Mouse (Mus musculus) retina, postnatal 1 day (tissue): ENCODE results near the gene Tmem144.

Experiments used
- DNase-seq: peaks from one replicate; pipeline ENCODE4 v3.0.0-alpha.2; 2012

The Tmem144 gene

DNA sequence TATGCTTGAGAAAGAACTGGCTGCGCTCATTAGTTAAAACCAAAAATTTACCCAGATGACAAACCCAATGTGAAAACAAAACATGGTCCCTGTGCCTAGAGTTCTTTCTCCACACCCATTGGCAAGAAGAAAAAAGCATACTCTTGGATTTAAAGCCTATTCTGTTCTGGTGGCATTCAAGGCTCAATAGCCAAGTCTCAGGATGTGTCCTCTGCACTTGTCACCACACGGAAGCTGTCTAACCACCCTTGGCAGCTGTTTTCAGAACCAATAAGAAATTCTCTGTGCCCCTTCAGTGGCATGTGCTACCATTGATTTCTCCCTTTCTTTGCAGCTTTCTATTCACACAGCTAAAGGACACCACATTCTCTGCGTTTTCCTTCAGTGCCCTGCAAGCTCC is 5.6 kb upstream of the Tmem144 start:
- no peak for DNase-seq

DNA sequence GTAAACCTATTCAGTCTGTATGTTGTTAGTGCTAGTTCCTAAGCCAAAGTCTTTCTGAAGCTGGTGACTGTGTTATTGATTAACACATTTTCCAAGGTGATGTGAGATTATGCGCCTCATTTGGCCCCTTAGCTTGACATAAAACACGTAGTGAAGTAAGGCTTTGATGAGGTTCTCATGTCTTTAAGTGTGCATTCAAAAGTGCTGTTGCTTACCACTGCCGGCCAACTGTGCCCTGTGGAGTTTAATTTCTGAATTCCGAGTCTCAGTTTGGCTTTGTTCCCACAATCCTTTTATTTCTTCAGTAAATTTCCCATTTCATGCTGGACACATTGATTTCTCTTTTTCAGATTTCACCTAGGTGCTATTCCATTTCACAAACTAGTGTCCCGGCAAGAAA is 5.2 kb upstream of the Tmem144 start:
- DNase-seq = no peak

DNA sequence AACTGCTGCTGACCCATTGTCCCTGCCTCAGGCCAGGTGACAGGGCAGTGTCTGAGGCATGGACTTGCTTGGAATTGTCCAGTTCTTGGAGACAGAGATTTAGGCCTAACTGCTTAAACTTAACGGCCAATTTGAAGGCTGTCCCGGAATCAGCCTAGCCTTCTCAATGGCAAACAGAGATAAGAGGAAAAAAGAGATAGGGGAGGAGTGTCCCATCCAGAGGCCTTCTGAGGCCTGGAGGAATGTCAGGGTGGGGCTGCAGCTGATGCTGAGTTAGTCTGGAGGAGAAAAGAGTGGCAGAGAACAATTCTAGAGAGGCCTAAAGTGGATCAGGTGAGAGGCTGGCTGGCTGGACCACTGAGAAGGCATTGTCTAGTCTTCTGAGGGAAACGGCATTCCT is 465 bp downstream of the Tmem144 start:
- no peak for DNase-seq

DNA sequence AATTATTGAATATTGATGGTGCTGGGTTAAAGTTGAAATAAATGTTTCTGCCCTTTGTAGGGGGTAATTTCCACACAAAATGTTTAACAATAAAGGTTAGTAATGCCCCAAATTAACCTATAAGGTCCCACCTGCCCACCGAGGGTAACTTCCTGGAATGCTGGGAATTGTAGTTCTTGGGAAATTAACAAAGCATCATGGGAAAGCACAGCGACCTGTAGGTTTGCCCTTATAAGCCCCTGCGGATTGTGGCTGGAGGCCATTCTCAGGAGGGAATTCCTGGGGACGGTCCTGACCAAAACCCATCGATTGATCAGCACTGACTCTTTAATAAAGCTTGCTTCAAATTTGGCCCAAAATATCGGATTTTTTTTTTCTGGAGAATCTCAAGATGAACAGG is 1.9 kb downstream of the Tmem144 start:
- DNase-seq = no peak

DNA sequence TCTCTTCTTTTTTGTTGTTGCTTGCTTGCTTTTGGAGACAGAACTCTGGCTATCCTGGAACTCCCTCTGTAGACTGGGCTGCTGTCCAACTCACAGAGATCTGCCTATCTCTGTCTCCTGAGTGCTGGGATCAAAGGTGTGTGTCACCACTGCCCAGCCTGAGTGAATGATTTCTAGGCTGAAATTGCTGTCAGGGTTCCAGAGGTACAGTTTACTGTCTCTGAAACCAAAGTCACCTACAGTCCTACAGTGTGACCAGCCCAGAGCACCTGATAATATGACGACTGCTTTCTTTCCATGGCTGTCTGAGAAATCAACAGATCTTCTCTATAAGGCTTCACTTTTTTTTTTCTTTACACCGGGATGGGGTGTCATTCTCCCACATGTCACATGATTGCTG is 3.0 kb downstream of the Tmem144 start:
- no peak for DNase-seq

DNA sequence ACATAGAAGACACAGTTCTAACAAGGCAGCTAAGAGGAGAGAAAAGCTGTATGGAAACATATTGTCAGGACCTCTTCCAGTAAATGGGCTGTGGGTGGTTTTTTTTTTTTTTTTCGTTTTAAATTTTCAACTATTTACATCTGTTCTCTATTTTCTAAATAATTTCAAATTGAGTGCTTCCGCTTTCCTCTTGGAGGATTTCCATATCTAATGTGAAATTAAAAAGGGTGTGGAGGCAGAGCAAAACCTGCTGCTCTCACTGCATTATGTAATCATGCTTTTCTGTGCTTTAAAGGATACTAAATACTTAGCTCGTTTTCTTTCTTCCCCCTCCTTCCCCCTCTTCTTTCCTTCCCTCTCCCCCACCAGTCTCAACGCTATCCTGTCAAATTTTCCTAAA is 3.7 kb downstream of the Tmem144 start:
- no peak for DNase-seq

DNA sequence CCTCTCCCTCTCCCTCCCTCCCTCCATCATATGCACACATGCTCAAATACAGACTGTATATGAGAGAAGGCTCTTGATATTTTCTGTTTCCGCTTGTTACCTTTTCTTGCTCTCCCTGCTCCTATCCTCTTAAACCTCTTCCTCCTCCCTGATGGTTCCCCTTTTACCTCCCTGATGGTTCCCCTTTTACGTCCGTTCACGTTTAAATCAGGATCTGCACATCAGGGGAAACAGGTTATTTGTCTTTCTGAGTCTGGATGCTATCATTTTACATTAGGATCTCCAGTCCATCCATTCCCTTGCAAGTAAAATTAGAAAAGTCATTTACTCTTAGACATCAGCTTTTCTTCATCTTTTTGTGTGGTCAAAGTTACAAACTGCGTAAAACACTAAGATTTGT is 5.9 kb downstream of the Tmem144 start:
- DNase-seq = no peak

DNA sequence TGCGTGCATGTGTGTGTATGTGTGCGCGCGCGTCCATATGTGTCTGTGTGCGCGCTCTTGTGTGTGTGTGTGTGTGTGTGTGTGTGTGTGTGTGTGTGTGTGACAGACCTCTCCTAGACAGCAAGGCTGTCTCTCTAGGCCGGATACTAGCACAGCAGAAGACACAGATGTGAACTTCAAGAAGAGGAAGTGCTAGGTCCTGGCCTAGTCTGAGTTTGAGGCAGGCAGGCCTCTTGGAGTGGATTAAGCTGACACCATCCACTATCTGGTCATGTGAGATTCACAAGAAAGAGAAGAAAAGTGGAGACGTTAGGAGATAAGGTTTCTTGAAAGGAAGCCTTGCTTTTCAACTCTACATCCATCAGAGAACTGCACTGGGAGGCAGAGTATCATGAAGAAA is 8.6 kb downstream of the Tmem144 start:
- DNase-seq = no peak

DNA sequence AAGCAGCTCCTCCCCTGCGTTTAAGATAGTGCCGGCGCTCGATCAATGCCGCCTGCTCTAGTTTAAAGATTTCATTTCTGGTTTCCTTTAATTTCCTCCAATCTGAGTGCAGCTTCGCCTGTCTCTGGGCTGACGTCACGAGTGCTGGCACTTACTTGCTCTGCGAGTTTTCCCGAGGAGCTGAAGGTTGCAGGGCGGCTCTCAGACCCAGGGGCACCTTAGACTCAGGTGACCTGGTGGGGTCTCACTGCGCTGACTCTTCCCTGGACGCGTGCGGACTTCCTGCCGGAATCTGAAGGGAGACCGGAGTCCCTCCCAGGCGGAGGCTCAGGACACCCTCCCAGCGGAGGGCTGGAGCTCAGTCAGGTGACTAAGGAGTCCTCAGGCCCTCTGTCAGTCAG is 10.0 kb downstream of the Tmem144 start:
- DNase-seq = peak; percentile 74

DNA sequence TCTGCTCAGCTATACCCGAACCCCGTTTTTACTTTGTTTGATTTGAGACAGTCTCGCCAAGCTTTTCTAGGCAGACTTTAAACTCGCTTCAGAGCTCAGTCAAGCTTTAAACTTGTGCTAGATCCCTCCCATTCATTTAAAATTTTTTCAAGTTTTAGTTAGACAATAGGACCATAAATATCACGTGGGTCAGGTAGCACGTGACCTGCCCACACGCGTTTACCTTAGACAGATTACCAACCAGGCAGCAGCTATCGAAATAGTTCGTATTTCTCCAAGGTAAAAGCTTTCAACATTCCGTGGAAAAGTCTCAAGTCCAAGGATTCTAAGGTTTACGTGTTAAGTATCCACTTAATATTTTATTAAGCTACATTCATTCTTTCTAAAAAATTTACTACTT is 10.4 kb downstream of the Tmem144 start:
- DNase-seq = peak; percentile 81

DNA sequence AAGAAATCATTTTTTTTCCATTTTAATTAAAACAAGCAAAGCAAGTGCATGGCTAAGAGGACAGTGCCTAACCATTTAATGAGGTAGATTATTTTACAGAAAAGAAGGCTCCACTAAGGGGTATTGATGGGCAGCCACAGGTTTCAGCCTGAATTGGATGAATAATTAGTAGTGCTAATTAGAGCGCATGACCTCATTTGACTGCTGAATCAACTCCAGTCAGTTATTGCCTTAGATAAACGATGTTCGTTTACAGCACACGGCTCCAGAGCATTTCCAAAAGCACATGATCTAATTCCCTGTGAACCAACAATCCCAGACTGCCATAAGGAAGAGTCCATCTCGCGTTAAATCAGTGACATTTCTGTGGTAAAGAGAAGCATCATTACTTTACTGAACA is 11.1 kb downstream of the Tmem144 start:
- DNase-seq = peak; percentile 68

DNA sequence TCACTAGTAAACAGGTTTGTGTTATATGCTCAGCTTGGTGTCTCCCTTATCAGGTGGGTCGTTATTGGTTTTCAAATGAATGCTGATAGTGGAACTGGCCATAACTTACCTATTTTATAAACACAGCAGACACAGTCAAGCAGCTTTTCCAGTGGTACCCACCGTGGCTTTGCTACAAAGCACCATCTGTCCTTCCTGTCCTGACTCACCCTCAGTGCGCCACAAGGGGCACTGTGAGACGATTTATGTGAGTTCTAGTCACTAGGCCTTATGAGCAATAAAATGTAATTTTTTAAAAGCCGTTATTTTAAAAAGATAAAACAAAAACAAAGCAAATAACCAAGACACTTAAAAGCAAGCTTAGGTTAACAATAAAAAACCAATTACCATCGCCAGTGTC is 13.8 kb downstream of the Tmem144 start:
- DNase-seq = peak; percentile 56

DNA sequence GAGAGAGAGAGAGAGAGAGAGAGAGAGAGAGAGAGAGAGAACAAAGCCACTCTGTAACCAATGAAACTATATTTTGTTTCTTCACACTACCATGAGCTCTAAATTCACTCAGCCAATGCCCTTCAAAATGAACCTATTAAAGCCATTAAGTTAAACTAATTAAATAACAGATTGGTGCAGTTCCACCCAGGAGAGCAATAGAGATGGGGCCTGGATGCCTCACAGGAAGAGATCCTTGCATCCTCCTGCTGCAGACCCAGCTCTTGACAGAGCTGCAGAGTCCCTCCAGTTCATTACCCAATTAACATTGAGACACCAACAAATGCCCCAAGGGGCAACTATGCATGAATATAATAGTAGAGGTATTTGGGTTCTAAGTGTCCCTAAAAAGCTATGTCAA is 23.3 kb downstream of the Tmem144 start:
- DNase-seq = no peak

DNA sequence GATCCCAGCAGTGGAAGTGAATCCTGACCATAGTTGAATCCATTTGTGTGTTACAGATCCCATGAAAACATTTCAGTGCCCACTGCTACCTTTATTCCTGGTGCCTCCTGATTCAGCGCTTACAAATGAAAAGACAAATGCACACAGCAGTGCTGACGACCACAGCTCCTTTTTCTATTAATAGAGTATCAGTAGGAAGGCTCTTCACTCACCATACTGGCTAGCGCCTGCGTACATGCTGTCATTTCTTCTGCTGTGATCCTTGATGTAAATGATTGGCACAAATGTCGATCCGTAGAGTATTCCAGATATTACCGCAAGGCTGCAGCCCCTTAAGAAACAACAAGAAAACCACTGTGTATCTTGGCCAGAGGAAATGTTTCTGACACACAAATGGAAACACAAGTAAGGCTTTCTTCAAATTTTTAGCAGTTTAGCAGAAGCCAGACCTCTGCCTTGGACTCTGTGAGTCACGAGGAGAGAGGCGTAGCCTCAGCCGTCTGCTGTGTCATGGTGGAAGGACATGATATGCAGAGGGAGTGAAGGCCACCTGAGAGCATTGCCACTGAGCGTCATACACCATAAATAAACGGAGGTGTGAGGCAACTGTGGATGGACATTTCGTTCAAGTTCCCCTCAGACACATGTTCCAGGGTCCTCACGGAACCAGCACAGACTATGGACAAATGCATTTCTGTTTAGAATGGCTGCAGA is 27.3 kb downstream of the Tmem144 start:
- no peak for DNase-seq

DNA sequence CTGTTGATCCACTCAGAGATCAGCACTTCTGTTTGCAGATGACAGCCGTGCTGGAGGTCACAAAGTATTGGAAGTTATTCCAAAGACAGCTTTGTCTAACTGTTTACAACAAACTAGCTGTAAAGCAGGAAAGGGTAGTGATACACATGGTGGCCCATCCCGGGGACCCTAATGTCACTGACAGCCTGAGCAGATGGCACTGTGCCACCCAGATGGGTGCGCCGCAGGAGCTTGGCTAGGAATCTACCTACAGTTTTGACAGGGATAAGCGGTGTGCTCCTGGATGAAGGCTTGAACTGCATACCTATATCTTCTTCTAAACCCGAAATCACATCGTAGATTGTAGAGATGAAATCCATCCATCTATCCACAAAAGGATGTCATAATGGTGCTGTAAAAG is 29.4 kb downstream of the Tmem144 start:
- no peak for DNase-seq

DNA sequence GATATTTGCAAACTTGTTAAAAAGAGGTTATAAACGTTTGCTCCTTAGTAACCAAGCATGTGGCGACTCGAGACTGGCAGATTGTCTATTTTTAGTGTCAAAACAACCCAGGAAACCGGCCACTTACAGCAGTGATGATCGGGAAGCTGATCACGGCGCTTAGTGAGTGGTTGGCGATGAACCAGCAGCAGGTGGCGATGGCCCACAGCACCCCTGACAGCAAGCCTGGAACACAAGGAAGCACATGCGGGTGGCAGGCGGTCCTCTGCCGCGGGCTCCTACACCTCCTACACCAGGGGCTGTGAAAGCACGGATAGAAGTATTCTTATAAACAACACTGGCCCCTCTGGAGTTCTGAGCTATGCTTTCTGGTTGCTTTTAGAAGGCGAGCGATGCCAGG is 31.4 kb downstream of the Tmem144 start:
- no peak for DNase-seq

DNA sequence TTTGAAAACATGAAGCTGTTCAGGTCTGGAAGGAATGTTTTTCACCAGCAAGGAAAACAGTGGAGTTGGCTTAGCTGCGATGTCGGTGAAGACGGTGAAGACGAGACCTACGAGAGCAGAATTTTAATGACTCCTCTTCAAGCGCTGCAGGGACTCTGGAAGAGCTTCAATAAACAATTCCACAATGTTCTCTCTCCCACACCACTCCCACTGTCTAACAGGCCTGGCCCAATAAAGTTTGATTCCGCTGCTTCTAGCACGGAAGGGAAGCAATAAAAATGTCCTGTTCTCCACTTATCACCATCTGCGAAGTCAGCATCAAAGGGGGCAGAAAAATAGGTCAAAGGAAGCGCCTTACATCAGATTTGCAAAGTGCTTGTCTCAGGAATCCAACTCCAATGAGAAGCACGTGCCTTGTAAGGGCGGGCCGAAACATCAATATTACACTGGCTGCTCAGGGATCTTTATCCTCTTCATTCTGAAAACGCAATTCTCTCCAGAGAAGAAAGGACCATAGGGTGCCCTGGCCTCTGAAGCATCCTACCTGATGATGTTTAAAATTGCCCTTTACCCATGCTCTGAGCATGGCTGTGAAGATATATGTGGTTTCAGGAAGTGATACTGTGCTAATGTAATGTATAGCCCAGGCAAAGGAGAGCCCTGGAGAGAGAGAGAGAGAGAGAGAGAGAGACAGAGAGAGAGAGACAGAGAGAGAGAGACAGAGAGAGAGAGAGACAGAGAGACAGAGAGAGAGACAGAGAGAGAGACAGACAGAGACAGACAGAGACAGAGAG is 34.2 kb downstream of the Tmem144 start:
- peak; percentile 32 for DNase-seq

DNA sequence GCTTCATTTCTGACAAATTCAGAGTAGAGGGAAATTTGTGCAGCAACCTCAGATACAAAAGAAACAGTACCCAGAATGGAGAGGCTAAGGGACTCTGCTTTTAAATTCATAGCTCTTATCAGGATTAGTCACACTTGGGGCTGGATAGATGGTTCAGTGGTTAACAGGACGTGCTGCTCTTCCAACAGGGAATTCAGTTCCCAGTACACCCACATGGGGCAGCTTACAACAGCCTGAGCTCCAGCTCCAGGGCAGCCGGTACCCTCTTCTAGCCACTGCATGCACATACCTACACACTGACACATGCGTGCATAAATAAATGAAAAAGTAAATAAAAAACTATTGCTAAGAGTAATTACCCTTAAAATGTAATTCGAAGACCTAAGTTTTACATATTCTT is 36.3 kb downstream of the Tmem144 start:
- no peak for DNase-seq

DNA sequence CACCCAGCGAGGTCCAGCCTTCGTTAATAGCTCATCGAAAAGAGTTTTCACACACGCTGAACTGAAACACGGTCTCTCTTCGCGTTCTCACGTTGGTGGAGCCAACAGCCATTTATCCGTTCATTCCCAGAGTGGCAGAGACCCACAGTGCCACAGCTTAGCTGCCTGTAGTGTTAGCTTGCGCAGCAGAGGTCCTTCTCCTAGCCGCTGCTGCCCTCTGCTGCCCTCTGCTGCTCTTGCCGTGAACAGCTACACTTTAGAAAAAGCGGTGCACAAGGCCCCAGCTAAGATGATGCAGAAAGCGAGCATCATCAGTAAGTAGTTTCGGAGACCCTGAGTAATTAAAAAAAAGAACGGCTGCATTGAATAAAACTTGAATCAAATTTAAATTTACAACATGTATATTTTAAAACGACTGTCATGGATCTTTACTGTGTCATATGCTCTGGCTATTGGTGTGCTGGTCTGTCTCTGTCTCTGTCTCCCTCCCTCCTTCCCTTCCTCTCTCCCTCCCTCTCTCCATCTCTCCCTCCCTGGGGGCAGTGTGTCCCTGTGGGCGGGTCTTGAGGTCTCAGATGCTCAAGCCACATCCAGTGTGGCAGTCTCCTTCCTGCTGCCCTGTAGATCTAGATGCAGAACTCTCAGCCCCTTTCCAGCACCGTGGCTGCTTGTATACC is 38.6 kb downstream of the Tmem144 start:
- DNase-seq = peak; percentile 78

DNA sequence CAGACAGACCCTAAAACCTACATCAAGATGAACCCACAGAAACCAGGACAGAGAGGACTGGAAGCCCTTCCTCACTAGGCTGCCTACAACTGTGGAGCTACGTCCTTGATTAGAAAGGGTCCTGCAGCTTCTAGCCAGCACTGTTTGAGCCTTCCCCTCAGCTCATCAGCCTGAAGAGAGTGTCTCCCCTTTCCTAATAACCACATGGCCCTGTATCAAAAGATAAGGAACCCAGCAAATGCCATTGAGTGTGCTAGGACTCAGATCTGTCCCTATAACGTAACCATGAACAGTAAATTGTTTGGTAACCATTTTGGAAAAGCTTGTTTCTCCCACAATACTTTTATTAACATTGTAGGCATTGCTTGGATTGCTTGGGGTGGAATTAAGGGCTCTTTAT is 40.5 kb downstream of the Tmem144 start:
- no peak for DNase-seq

DNA sequence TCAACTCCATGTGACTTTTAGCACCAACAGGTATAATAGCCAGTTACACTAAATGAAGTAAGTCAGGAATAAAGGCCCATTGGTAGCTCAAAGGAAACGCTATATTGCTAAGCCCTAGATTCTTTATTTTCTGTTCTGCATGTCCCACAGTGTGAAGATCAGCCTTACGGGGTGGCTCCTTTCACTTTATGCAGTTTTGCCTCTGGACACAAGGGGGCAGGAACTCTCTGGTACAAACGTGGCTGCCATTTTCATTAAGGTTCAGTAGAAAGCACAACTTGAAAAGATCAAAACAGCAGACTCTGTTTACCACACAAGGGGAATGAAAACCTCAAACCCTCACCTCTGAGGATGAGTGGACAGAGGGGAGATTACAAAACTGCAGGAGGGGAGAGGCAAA is 40.9 kb downstream of the Tmem144 start:
- peak; percentile 19 for DNase-seq

DNA sequence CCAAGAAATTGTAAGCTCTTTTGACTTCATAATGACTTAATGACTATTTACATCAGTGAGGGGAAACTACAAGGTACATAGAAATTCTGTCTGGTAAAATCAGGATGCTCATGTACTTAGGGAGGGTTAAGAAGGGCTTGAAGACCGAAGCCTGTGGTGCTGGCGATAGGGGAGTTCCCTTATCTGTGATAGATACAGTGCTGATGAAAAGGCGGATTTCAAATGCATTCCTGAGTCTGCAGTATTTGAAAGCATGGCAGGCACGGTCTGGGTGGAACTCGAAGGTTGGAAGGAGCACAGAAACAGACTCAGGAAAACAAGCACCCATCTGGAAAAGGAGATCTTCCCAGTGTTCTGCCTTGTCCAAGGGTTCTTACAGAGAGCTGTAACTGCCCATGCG is 42.0 kb downstream of the Tmem144 start:
- no peak for DNase-seq

DNA sequence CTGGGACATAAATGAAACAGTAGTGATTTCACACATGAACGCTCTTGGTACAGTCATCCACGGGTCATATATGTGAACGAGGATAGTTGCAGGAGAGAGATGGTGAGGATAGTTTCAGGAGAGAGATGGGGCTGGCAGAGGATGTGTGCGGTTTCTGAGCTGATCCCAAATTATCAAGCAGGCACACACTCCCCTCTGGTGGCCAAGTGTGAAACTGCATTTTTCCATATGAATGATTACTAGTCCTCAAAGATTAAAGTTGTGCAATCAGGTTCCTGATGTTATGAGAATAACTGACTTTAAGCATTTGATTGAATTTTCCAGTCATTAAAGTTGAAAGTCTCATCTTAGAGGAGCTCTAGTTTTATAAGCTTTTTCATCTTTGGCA is 43.4 kb downstream of the Tmem144 start:
- DNase-seq = peak; percentile 79

DNA sequence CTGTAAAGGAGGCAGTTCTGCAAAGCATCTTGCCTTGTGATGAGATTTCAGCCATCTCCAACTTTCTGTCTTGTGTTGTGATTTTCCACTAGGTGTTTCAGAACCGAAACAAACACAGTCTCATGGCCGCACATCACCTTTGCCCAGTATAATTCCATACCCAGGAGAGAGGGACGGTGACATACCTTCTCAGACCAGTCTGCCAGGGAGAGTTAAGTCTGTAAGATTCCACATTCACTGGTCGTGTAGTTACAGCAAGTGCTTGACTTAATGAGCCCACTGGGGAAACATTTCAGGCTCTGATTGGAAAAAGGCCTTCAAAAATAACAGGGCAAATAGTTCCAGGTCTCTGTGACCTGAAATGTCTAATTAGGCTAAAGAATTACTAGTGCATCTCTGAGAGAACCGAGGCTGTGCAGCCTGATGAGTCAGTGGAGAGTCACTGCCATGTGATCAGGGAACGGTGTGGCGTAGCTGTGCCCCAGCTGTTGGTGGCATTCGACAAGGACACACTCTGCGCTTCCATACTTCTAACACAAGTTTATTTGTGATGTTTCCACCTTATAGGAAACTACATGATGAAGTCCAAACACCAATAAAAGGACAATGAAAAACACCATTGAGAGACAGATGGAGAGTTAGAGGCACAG is 43.9 kb downstream of the Tmem144 start:
- no peak for DNase-seq
